In genomic region chr12:30583586-30584355, GRCm38 (mm10) we compare ENCODE assay signal across 8 mouse cellular contexts. TPM values are rescaled to one million over a fixed set of nuclear protein-coding genes. Genes with fewer than 3 reads are reported as not detected.
DNase-seq lines count a peak whose midpoint lies in the region; ATAC-seq and TF ChIP-seq lines count a peak whose summit lies in the region.

No protein-coding gene starts in this region.

- H3K4me3 ChIP-seq in E14TG2a.4 (replicated peaks; ENCODE audit: low read length): peak overlapping the region; percentile 87
- peak overlapping the region; percentile 96 for H3K4me3 ChIP-seq in cortical plate, adult 2 months (ENCODE audit: insufficient read depth, low read length)
- peak overlapping the region; percentile 75 for H3K4me3 ChIP-seq in hindbrain, postnatal 0 days (ENCODE audit: low read length)

- no peak overlapping the region for H3K27ac ChIP-seq in cortical plate, adult 2 months (ENCODE audit: insufficient read depth, low read length)
- peak overlapping the region; percentile 86; the same call in 1 of the 2 replicates for H3K27ac ChIP-seq in hindbrain, postnatal 0 days

- H3K36me3 ChIP-seq in E14TG2a.4 (ENCODE audit: insufficient read depth, low read length): peaks cover 21% of the 10 kb centered on the region
- peaks cover 9% of the 10 kb centered on the region; the same call in 1 of the 2 replicates for H3K36me3 ChIP-seq in hindbrain, postnatal 0 days (ENCODE audit: insufficient read depth, low read length)

- peak overlapping the region; percentile 97 for H3K4me2 ChIP-seq in hindbrain, postnatal 0 days (ENCODE audit: low read depth, low read length)

- DNase-seq in kidney, postnatal 10 days: peak; percentile 14
- DNase-seq in kidney, adult 8-10 months: no peak
- no peak for DNase-seq in hindbrain, postnatal 0 days (ENCODE audit: low spot score)
- peak; percentile 7 for DNase-seq in naive thymus-derived CD4-positive, alpha-beta T cell, adult 2 months (ENCODE audit: low read depth)
- DNase-seq in cerebellum, postnatal 4 days (ENCODE audit: low spot score in 2 of 2): no peak
- no peak for DNase-seq in cerebellum, postnatal 25 days

- H3K9ac ChIP-seq in hindbrain, postnatal 0 days (replicated peaks; ENCODE audit: low read length): peak overlapping the region; percentile 88

- H3K4me1 ChIP-seq in E14TG2a.4 (replicated peaks; ENCODE audit: low read depth, low read length): peaks cover 21% of the 10 kb centered on the region
- H3K4me1 ChIP-seq in cortical plate, adult 2 months (ENCODE audit: control insufficient read depth, insufficient read depth, low read length): peaks cover 3% of the 10 kb centered on the region
- H3K4me1 ChIP-seq in hindbrain, postnatal 0 days (ENCODE audit: insufficient read depth, low read length): peaks cover 7% of the 10 kb centered on the region; the same call in 1 of the 2 replicates

- H3K27me3 ChIP-seq in E14TG2a.4 (ENCODE audit: insufficient read depth, low read length): peaks cover 5% of the 10 kb centered on the region
- no peaks in the 10 kb centered on the region for H3K27me3 ChIP-seq in hindbrain, postnatal 0 days (ENCODE audit: insufficient read depth, low read length)

- H3K9me3 ChIP-seq in E14TG2a.4 (ENCODE audit: low read length): no peaks in the 10 kb centered on the region
- no peaks in the 10 kb centered on the region for H3K9me3 ChIP-seq in hindbrain, postnatal 0 days (ENCODE audit: low read length)

- TF ChIP-seq CTCF in E14TG2a.4 (conservative IDR thresholded peaks at IDR 0.05; ENCODE audit: low read length): no peak
- TF ChIP-seq CTCF in cortical plate, adult 2 months (IDR thresholded peaks at IDR 0.05; ENCODE audit: extremely low read depth, insufficient read depth, low read length): no peak
- TF ChIP-seq CTCF in hindbrain, postnatal 0 days (IDR thresholded peaks at IDR 0.05; ENCODE audit: low read depth): no peak

- peak; percentile 52 for ATAC-seq in hindbrain, postnatal 0 days

- TF ChIP-seq POLR2A in cortical plate, adult 2 months (IDR thresholded peaks at IDR 0.05; ENCODE audit: extremely low read depth, insufficient read depth, low read length): no peak

- 11% methylated on average over 12 of the region's 12 CpGs for WGBS in hindbrain, postnatal 0 days

RNA-seq across cellular contexts. Expression of gene Tmem18, which starts 0.5 kb away (rescaled TPM):
- polyA plus RNA-seq in cortical plate, adult 2 months (2012; rRNA removed): 36.3 and 39.0 TPM in 2 replicates
- 40.7 and 44.5 TPM in 2 replicates for total RNA-seq in hindbrain, postnatal 0 days (2014; rRNA removed)
- polyA plus RNA-seq in hindbrain, postnatal 0 days (2015; fragmentation: Nextera tagmentation; extraction: Ambion mirVana): 40.2 and 40.4 TPM in 2 replicates

Comparison
In these comparisons a context has a peak if more than half of its experiments do, and no peak if none do; other contexts are left out.
1. DNase-seq: peak in kidney, postnatal 10 days (single experiment) and naive thymus-derived CD4-positive, alpha-beta T cell, adult 2 months (single experiment); none in kidney, adult 8-10 months (0 of 2), hindbrain, postnatal 0 days (single experiment), cerebellum, postnatal 4 days (0 of 2) and cerebellum, postnatal 25 days (0 of 2).
2. Peak in every context shown above with its lines, with median percentiles within 50 percentile points of each other: H3K4me3 ChIP-seq.